Mouse (Mus musculus) ES-Bruce4 (cell line): ENCODE measurements at regions not wholly inside any gene's neighbourhood (a gene's known extent, or its start where the extent isn't known, plus 50 kb on each side); places are given as distances from the start of the nearest gene placed in this dataset.

Source experiments
- EP300 ChIP-seq: IDR thresholded peaks from 2 replicates; pipeline ENCODE4 v1.6.1; 2011; ENCODE audit warnings: low read depth, low read length; ENCODE audit not compliant: insufficient read depth
- POLR2A ChIP-seq: IDR thresholded peaks from one replicate; pipeline ENCODE4 v1.8.1; 2011; ENCODE audit warnings: low read length; ENCODE audit not compliant: insufficient read depth

- TF ChIP-seq EP300 (no peak), POLR2A (no peak)
Measured at GRCm38 (mm10) chr6:117406757-117407156, 238.4 kb downstream of the Cxcl12 start.
